Mouse (Mus musculus) cerebellum, adult 2 months (tissue): ENCODE data around the gene Hist1h2bj. TPM values are rescaled to one million over a fixed set of nuclear protein-coding genes. Genes with fewer than 3 reads are reported as not detected.
A peak's percentile ranks its signal among the peaks of the same experiment; 100 is the strongest.
"Not testable (repeated sequence)": the region's sequence is repeated elsewhere in the genome, so short reads cannot be mapped to it uniquely, and the experiment has no call there.

Experiments
- DNase-seq, 2 experiments: peaks; one replicate each; pipeline ENCODE4 v3.0.0; 2021
- H3K27ac ChIP-seq: fragments of 200-500 bp; 2 replicates; pipeline ENCODE4 v1.5.1; 2012; ENCODE audit warnings: low read length, control low read depth, inconsistent platforms; ENCODE audit not compliant: insufficient read depth
- H3K27me3 ChIP-seq: fragments of 200-500 bp; 2 replicates; pipeline ENCODE4 v1.6.1; 2012; ENCODE audit warnings: inconsistent platforms, mild to moderate bottlenecking, low read length, moderate library complexity; ENCODE audit not compliant: control insufficient read depth, insufficient read depth
- H3K4me1 ChIP-seq: fragments of 200-500 bp; 2 replicates; pipeline ENCODE4 v1.6.1; 2011; ENCODE audit warnings: low read length; ENCODE audit not compliant: control insufficient read depth, insufficient read depth
- H3K4me3 ChIP-seq: fragments of 200-500 bp; replicated peaks from 2 replicates; pipeline ENCODE3; 2011; ENCODE audit warnings: mild to moderate bottlenecking, low read depth, low read length, control low read depth; ENCODE audit not compliant: insufficient read depth
- CTCF ChIP-seq: fragments of 200-500 bp; IDR thresholded peaks from 2 replicates; pipeline ENCODE4 v1.5.1; 2011; ENCODE audit warnings: low read depth, mild to moderate bottlenecking, control low read depth, low read length, moderate library complexity, borderline replicate concordance; ENCODE audit not compliant: insufficient read depth
- POLR2A ChIP-seq: fragments of 200-500 bp; IDR thresholded peaks from 2 replicates; pipeline ENCODE4 v1.6.1; 2011; ENCODE audit warnings: low read length, control low read depth, borderline replicate concordance; ENCODE audit not compliant: insufficient read depth
- WGBS: fragments of 180-500 bp; shearing (Covaris S2); methylation state at CpG from one replicate; pipeline ENCODE4 v1.1.7; 2018; 5-methylcytosine and 5-hydroxymethylcytosine counted together
- polyA plus RNA-seq: library from polyadenylated mRNA; depleted of rRNA; stranded (reverse); fragments of >200 nt; gene quantifications from 2 replicates; pipeline ENCODE4 v1.2.3, GENCODE M21; 2012; rRNA removed

Gene Hist1h2bj
- 0.97 and 1.5 TPM in 2 replicates for polyA plus RNA-seq

DNA sequence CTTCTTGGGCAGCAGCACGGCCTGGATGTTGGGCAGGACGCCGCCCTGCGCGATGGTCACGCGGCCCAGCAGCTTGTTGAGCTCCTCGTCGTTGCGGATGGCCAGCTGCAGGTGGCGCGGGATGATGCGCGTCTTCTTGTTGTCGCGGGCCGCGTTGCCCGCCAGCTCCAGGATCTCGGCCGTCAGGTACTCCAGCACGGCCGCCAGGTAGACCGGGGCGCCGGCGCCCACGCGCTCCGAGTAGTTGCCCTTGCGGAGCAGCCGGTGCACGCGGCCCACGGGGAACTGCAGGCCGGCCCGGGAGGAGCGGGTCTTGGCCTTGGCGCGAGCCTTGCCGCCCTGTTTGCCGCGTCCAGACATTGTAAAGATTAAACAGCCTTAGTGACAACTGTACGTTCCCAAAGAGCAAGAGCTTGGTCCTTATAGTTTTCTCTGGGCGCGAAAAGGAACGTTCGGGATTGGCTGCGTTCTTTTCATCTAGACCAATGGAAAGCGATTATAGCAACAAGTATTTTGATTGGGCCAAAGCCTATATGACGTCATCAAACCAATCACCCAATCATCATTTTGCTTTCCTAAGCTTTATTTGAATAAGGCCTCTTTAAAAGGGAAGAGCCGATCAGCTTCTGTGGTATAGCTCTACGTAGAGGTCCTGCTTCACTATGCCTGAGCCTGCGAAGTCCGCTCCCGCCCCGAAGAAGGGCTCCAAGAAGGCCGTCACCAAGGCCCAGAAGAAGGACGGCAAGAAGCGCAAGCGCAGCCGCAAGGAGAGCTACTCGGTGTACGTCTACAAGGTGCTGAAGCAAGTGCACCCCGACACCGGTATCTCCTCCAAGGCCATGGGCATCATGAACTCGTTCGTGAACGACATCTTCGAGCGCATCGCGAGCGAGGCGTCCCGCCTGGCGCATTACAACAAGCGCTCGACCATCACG, at the start of gene Hist1h2bj, which contains the start of gene Hist1h2ag:
TSS of gene Hist1h2bj (plus strand) at position 647 of the 935 bp plus-strand sequence.
TSS of gene Hist1h2ag (minus strand) at position 377 of the 935 bp plus-strand sequence.
- under 1% methylated on average over 54 of the region's 80 CpGs for WGBS
- H3K27ac ChIP-seq: peak within 1 kb of the TSS; percentile 57; the same call in 1 of the 2 replicates
- H3K4me1 ChIP-seq, H3K27me3 ChIP-seq: not testable (repeated sequence)
- peak within 1 kb of the TSS; percentile 60 for H3K4me3 ChIP-seq
- peak; percentile 89 to 96 for DNase-seq
- peak; percentile 83; the same call in 1 of the 2 replicates for TF ChIP-seq POLR2A

DNA sequence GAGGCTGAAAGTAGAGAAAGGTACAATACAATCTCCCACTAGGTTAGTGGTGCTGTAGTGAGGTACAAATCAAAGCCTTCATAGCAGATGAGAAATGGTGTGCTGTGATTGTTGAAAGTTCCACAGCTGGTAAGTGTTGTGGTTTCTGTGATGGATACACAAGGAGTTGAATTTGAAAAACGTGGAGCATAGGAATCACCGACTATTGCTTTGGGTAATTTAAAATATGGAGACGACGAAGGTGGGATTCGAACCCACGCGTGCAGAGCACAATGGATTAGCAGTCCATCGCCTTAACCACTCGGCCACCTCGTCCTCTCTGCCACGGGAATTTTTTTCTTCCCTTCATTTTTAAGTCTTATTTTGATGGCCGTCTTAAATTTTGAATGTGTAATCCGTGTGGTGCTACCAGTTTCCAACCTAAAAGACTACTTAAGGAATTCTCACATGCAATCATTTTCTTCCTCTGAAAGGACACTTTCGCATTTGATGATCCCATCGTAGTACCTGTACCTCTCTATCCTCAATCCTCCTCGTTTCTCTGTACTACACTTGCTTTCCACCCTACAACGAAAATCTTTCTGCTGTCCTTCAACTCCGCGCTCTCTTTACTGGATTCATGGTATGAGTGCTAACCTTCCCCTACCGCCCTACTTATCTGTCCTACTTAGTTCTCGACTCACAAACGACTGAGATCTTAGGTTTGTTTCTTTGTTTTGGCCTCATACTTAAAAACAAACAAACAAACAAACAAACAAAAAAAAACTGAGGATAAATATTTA, 48.9 kb upstream of the Hist1h2bj start:
- 11% methylated on average over 22 of the region's 22 CpGs for WGBS
- TF ChIP-seq POLR2A: no peak
- H3K27me3 ChIP-seq: peaks cover 15% of the 10 kb centered on the region; the same call in 1 of the 2 replicates
- no peak for DNase-seq
- H3K27ac ChIP-seq: no peak overlapping the region
- no peak overlapping the region for H3K4me3 ChIP-seq
- no peaks in the 10 kb centered on the region for H3K4me1 ChIP-seq

DNA sequence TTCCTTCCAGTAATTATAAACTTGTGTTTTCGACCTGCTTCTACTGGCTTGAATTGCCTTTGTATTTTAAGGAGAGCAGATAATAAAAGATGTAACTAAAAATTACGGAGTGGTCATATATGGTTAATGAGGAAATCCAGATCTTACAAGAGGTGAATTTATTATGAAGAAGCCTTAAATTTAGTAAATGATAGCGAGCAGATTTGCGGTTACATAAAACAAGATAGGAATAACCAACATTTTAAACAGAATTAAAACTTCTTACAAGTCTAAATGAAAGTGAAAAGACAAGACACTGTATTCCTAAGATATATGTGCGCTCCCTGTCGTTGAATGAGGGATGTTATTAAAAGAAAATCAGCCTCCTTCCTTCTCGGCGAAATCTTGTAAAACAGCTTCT, 48.1 kb upstream of the Hist1h2bj start:
- H3K27ac ChIP-seq: no peak overlapping the region
- no peaks in the 10 kb centered on the region for H3K4me1 ChIP-seq
- TF ChIP-seq POLR2A (no peak), CTCF (no peak)
- H3K4me3 ChIP-seq: no peak overlapping the region
- H3K27me3 ChIP-seq: peaks cover 15% of the 10 kb centered on the region; the same call in 1 of the 2 replicates
- no peak for DNase-seq
- WGBS: 10% methylated on average over 8 of the region's 8 CpGs

DNA sequence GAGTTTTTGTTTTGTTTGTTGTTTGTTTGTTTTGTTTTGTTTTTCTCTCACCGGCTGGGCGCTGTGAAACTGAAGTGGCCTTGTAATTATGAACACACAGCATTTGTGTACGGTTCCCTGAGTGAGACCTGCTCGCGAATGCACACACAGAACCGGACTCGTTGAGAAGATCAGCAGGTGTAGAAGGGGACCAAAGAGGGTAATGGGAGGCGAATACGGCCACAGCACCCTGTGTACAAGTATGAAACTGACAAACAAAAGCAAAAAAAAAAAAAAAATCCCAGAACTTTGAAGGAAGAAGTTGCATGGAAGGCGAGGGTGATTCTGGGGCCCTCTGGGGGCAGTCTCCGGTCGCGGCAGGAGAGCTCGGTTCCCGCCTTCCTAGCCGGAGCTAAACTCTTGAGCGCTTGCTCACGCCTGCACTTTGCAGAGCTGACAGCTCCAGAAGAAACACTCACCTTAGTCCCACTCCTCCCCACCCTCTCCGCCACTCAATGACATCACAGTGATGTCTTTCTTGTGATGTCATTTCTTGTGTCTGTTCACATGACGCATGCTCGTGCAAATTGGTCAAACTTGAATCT, 47.6 kb upstream of the Hist1h2bj start:
- no peak for DNase-seq
- Histone ChIP-seq H3K4me1 (no peaks in the 10 kb centered on the region), H3K4me3 (no peak overlapping the region), H3K27me3 (peaks cover 15% of the 10 kb centered on the region; the same call in 1 of the 2 replicates), H3K27ac (no peak overlapping the region)
- 2% methylated on average over 21 of the region's 21 CpGs for WGBS
- TF ChIP-seq CTCF (no peak), POLR2A (no peak)

DNA sequence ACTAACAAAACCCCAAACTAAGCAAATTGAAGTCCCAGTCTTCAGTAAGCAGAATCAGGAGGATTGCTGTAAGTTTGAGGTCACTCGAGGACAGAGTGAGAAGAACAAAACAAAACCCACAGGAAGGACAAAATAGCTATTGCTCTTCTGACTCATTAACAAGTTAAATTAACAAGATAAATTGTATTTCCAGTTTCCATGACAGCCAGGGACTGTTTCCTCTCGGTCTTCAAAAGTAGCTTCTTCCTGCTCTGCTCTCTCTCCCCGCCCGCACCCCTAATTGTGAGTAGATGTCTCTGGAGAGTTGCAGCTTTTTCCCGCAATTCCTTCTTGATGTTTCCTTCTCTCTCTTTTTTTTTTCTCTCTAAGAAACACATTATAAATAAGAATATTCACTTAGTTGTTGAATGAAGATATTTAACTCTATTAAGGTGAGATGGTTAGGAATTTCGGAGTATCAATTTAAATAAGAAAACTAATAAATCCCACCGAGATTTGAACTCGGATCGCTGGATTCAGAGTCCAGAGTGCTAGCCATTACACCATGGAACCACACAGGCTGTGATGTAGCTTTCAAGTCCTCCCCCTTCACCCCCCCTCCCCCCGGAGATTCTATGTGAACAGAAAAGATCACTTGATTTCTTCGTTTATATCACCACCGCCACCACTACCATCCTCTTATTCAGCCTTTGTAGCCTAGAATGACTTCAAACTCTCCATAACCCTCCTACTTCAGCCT, 46.7 kb upstream of the Hist1h2bj start:
- TF ChIP-seq CTCF (no peak), POLR2A (no peak)
- Histone ChIP-seq H3K27me3 (peaks cover 17% of the 10 kb centered on the region; the same call in 1 of the 2 replicates), H3K4me3 (no peak overlapping the region), H3K4me1 (no peaks in the 10 kb centered on the region), H3K27ac (no peak overlapping the region)
- DNase-seq: no peak
- 7% methylated on average over 12 of the region's 12 CpGs for WGBS

DNA sequence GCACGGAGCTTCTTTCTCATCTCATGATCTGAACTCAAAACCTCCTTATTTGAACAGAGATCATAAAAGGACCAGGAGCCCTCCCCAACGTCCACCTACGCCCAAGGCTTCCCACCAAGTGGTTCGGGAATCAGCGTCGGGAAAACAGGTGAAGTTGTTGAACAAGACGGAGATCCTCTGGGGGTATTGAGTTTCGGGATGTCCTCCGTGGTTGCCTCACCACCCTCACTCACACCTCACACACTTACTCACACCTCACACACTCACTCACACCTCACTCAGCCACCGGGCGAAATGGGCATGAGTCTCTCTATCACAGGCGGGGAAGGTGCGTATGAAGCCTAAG, 46.2 kb upstream of the Hist1h2bj start:
- no peak overlapping the region for H3K27ac ChIP-seq
- H3K4me1 ChIP-seq: no peaks in the 10 kb centered on the region
- DNase-seq: no peak
- 5% methylated on average over 13 of the region's 13 CpGs for WGBS
- TF ChIP-seq POLR2A (no peak), CTCF (no peak)
- H3K4me3 ChIP-seq: no peak overlapping the region
- peaks cover 17% of the 10 kb centered on the region; the same call in 1 of the 2 replicates for H3K27me3 ChIP-seq
